Mouse (Mus musculus) heart, adult 11 months (tissue): ENCODE results near the gene Dync2li1.

Experiments used
- DNase-seq: peaks from one replicate; pipeline ENCODE4 v3.0.0; 2022

The Dync2li1 gene

DNA sequence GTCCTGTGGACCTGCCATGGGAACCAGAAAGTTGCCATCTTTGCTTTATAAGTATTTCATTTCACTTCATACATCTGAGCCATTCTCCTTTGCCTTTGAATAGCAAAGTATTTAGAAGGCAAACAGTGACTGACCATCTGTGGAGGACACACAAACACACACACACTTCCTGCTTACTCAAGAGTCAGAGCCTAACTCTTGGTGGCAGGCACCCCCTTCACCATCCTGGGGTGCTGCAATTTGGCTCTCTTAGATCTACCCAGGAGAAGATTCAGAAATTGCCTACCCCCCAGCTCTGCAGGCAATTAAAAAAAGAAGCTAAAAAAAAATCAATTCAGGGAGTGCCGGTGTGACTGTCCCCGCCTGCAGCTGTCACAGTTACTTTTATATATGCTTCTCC lies 20.2 kb downstream of the Dync2li1 start:
- peak; percentile 68 for DNase-seq

DNA sequence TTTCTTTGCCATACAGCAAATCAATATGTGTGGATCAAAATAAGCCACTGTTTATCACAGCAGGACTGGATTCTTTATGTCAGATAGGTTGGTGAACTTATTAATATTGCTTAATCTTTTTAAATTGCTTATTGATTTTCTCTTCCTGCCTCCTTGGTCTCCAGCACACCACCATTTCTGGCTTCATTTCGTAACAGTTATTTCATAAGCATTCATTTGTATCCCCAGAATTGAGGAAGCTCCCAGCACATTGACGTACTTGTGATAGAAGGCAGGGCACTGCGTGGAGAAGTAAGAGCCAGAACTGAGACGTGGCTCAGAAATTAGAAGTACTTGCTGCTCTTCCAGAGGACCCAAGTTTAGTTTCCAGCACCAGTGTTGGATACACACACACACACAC lies 21.3 kb downstream of the Dync2li1 start:
- DNase-seq = peak; percentile 75

DNA sequence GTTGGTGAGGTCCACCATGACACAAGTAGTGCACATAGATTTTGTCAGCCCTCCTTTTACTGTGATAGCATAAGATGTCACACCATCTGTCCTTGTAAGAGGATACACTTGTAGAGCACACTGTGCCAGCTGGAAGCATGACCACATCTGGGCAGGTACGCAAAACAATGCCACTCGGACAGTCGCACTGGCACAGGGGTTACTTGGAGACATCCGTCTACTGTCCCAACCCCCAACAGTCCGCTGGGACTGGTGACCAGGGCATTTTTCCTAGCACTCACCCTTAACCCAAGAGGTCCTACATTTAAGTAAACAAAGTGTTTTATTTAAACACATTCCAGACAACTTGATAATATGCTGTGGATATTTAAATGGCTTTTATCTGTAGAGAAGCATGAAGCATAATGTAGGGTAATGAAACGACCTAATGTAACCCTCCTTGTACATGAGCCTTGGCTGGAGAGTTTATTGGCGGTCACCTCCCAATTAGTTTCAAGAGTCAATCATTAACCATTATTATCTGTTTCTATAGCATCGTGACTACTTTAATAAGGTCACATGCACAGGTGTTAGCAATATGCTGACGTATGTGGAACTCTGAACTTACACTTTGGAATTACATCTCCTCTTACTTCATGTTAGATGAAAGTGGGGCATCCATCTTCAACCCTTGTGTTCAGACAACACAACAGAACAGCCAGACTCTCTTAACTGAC lies 24.2 kb downstream of the Dync2li1 start:
- DNase-seq = peak; percentile 76

DNA sequence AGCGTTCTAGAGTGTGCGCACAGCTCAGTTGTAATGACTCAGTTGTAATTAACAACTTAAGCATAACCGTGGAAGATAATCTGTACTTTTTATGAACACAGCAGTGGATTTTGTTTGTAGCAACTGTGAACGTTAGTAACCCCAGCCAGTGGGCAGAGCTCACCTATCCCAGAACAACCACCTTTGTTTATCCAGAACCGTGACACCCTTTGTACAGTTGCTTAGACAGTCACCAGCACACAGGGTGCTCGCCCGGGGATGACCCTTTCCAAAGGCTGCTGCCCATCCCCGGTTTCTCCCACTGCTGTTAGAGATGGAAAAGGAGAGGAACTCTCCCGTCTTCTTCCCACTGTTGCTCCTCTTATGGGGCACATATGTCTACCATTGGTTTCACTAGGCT lies 27.2 kb downstream of the Dync2li1 start:
- peak; percentile 42 for DNase-seq

DNA sequence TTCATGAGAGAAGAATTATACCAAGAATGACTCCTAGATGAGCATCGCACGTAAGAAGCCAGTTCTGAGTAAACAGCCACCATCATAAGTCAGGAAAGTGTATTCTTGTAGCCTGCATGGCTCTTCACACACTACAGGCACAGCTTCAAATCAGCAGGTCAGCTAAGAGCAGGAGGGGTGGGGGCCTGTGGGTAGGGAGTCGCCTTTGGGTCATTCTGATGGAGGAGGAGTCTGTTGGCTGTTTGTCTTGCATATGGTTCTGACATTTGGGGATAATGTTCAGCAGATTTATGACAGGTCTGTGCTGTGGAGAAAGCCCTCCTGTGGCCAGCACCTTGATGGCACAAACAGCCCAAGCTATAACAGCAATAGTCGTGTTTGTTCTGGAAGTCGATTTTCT lies 29.9 kb downstream of the Dync2li1 start:
- peak; percentile 72 for DNase-seq

DNA sequence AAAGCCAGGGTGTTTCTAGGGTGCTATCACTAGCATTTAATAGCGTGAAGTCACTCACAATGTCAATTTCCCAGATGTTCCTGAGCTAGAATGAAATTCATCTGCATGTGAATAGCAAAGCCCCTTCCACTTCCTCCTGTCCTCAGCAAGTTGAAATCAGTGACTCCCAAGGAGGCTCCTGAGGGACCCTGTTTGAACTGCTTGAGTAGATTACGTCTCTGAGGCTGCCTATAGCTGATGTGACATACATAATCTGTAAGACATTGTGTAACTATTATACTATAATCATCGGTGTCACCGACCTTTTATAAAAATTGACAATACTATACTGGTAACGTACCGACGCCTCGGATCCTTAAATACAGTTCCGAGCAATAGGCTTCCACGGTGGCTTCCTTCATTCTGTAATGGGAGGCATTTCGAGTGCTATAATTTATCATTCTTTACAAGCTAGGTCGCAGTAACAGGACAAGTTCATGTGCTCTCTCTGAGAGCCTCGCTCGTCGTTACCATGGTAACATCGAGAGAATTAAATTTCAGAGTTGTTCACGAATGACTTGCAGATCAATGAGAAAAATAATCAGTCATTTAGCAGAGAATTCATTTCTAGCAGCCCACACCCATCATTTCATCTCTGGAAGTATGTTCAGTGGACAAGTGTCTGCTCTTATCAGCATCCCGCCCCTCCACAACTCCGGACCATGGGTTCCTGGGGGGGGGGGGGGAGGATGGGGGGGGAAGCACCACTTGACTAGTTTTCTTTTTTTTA lies 30.5 kb downstream of the Dync2li1 start:
- no peak for DNase-seq

DNA sequence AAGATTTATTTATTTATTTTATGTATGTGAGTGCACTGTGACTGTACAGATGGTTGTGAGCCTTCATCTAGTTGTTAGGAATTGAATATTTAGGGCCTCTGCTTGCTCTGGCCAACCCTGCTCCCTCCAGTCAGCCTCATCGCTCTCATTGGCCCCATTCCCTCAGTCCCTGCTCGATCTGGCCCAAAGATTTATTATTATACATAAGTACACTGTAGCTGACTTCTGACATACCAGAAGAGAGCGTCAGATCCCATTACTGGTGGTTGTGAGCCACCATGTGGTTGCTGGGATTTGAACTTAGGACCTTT lies 31.1 kb downstream of the Dync2li1 start:
- DNase-seq = peak; percentile 67

DNA sequence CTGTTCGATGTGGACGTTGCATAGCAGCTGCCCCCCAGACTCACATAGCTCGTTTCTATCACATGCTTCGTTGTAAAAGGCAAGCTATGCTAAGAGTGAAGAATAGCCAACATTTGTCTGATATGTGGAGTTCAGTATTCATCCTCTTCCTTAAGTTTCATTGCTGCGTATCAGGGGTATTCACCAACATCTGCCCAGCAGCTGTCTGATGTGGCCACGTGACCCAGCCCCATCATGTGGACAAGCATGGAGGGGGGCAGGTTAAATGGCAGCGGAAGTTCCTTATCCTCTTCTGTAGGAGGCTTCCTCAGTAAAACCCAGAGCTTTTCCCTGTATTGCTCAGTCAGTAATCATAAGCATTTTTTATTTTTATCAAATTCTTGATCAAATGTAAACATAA lies 31.5 kb downstream of the Dync2li1 start:
- DNase-seq = peak; percentile 67

DNA sequence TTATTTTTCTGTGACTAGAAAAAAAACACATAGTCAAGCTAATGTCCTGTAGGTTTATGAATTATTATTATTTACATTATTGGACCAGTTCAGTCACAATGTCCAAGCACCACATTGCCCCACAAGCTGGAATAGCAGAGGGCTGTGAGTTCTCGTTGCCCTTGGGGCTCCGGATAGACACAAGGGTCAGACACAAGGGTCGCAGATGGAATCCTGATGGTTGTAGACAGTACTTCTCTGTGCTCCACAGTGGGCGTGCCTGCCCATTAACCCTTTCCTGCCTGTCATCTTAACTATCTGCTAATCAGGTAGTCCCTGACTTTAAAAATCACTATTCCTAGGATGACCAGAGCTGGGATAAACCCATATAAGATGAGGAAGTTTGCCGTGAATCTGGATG lies 31.9 kb downstream of the Dync2li1 start:
- peak; percentile 84 for DNase-seq

DNA sequence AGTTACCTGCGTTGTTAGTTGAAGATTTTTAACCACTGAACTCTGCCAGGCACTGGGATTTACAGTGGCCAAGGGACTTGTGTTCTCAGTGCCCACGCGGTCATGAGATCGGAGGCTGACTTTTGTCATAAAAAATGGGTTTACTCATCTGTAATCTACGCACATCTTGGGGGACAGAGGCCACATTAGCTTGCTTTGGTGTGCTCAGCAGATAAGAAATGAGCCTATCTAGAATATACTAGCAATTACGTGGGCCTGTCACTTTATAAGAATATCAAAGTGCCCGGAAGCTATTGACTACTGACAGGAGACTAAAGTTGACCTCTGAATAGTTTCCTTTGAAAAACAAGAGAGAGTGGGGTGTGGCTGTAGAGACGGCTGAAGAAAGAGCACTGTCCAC lies 32.7 kb downstream of the Dync2li1 start:
- peak; percentile 35 for DNase-seq

DNA sequence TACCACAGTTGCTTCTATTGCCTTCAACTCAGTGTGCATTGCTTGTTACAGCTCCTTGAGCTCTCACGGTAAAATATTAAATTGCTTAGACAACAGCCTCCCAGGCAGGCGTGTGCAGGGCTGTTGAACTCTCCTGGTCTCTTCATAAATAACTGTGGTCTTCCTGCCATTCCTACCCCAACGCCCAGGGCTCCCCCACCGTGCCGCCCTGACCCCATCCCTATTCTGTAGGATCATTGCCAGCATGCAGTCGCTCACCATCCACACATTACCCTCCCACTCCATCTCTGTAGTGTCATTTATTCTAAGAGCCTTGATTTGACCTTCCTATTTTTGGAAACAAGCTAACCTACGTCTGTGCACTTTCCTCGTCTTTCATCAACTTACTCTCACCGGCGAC lies 38.8 kb downstream of the Dync2li1 start:
- no peak for DNase-seq

DNA sequence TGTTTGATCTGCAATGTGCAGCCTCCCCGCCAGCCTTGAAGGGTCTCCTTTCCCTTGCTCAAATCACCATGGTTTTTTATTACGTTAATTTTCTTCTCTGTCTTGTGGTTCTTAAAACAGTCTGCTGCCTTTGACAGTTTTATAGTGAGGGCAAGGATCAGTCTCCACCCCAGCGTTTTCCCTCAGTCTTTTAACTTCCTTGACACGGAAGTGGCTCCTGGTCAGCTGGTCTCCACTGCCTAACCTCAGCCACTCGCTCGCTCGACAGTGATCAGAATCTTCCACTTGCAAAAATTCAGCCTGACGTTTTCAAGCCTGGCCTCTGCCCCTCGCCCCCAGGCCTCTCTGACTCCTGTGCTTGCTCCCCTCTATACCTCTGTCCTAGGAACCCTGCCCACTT lies 39.4 kb downstream of the Dync2li1 start:
- DNase-seq = no peak

DNA sequence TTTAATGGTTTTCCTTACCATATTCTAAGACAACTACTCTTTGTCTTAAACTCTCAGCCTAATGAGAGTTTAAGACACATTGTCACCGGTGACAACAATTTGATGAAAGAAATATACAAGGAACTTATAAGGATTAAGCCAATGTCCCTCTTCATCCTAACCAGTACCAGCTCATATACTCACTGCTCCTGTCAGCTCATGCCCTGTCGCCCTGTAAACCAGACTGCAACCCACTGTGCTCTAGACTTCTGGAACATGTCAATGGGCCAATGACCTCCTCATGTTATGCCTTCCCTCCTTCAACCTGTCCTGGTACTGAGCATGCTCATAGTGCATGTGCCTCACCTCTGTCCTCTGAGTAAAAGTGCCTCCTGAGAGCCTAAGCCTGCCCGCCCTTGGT lies 41.6 kb downstream of the Dync2li1 start:
- no peak for DNase-seq

DNA sequence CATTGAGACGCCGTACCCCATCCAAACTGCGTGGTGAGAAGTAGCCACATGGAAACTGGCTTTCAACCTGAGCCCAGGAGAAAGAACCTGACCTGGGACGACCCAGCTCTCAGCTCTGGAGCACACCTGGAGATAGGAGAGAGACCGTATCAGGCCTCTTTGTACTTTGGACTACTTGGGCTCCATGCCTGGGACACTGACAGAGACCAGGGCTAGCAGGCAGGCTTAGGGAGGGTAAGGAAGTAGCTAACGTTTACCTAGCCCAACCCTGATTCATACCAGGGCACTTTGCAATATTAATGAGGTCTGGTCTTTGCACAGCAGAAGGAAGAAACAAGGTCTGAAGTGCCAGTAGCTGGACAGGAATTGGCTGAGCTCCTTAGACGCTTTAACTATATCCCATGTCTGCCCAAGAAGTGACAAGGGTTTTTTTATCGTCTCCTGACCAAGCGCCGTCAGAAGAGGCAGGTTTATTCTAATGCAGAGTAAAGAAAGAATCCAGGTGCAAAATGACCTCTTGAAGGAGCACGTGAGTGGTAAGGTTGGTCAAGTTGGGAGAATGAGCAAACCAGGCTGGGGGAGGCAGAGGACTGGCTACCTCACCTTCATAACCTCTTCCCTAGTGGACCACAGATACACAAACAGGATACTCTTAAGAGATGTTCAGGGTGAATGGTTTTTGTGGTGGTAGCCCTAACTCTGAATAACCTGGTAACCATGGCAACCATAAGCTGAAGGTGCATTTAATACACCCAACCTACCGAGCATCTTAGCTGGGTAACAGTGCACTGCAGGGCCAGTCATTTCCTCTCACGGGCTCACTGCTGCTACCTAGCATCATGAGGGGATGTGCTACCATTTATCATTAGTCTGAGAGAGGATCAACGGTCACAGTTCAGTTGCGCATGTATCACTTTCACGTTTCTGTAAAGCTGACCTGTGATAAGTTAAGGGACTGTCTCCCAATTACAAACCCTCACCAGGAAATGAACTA lies 46.4 kb downstream of the Dync2li1 start:
- no peak for DNase-seq

DNA sequence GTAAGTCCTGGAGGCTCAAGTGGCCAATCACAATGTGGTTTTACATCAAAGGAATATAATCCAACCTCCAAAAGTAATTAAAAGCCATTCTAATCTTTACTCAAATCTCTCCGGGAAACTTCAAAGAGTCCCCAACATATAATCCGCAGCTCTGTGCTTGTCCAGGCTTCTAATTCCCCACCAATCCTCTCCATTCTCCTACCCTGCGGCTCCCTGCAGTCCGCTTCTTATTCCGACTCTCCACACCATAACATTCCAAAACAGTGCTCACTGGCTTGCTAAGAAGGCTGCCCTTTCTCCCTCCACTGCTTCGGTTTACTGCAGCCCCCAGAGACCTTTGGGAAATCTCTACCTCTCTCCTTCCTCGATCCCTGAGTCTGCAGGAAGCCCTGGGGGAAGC lies 47.8 kb downstream of the Dync2li1 start:
- DNase-seq = no peak

DNA sequence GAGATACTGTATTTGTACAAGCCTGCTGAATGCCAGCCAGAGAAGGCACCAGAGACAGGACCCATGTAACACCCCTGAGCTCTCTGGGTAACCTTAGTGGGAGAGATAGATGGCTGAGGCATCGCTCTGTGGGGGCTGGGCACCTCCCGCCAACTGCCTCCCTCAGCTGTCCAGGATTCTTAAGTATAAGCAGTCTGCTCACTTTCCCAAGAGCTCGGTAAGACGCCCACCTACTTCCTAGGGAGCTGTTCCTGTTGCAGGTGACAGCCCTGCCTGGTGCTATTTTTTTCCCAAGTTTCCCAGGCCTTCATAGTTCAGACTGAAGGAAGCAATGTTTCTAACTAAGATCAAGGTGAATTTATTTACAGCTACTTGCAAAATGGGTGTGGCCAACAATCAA lies 48.9 kb downstream of the Dync2li1 start:
- no peak for DNase-seq

DNA sequence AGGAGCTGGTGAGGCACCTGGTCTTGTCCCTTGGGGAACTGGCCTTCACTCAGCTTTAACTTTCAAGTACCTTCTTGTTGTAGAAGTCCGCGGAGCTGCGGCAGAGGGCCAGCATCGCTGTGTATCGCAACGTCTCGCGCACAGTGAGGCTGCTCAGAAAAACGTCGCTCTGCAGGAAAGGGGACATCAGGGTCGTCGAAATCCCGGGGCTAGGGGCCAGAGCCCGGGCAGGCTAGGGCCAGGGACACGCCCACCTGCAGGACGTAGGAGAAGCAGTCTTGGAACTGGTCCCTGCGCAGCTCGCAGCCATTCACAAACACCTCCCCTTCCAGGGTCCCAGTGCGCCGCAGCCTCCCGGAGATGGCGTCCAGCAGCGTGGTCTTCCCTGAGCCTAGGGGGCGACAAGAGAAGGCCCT lies 49.7 kb downstream of the Dync2li1 start, which contains the start of gene Abcg8:
Abcg8 (plus strand) TSS at position 352 of the 416 bp plus-strand sequence.
- DNase-seq = no peak

DNA sequence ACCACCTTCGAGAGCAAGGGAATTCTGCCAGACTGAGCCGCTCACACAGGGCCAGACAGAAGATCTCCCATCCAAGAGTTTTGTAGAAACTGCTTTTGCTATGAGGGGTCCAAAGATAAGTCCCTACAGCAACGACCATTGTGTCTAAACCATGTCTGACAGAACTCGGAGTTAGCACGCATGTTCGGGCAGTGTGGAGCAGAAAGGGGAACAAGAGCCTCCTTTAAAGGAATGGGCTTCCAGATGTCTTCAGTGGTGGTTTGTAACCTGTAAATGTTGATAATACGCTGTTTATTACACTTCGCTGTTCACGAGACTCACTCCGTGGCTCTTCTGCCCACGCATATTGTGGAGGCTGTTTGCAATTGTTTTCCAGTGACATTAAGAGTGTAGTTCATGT lies 51.3 kb downstream of the Dync2li1 start:
- no peak for DNase-seq

DNA sequence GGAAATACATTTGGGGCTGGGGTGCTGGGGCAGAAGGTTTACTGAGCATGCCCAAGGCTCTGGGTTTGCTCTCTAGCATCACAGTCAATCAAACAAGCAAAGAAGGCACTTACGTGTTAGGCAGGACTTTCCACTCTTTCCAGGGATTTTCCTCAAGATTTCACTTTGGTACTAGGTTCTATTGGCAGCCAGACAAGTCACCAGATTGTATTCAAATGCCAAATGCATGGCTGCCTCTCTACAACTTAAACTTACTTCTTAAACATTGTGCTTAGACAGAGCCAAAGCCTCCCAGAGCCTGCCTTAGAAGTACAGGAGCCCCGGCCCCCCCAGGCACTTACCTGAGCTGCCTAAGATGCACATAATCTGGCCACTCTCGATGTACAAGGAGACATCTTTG lies 55.4 kb downstream of the Dync2li1 start:
- DNase-seq = no peak

DNA sequence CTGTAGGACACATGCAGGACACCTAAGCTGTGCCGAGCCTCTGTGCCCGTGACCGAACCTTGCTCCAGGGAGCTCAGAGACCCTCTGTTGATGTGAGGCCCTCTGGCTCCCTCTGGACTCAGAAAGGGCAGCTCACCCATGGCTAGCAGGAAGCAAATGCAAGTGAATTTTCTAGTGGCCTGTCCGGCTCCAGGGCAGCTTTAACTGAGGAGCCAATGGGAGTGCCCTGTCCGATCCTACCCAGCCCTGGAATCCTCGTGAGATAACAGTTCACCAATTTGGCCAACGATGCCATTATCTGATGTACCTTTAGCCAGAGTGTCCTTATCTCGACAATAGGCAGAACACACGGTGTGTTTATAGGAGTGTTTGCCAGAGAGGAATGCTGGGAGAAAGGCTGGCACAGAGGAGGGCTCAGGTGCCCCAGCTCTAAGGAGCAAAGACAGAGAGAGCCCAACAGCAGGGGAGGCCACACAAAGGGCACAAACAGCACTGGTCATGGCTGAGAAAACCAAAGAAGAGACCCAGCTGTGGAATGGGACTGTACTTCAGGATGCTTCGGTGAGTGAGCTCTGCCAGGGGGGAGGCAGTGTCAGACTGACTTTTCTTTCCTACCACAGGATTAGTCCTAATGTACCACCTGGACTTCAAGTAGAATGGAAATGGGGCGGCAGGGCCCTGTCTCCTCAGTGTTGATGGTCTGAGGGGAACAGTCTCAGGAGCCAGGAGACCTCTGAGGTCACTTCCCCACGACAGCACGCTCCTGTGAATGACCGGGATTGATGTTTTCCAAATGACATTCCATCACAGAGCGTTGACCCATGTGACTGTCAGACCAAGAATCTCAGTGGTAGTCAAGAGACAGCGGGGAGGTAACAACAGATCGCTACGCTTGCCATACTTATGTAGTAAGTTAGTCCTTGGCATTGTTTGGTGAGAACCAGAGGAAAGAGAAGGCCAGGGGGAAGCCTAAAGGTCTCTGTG lies 56.7 kb downstream of the Dync2li1 start, which contains the start of gene Abcg5:
Abcg5 (minus strand) TSS at position 278 of the 984 bp plus-strand sequence.
- no peak for DNase-seq

DNA sequence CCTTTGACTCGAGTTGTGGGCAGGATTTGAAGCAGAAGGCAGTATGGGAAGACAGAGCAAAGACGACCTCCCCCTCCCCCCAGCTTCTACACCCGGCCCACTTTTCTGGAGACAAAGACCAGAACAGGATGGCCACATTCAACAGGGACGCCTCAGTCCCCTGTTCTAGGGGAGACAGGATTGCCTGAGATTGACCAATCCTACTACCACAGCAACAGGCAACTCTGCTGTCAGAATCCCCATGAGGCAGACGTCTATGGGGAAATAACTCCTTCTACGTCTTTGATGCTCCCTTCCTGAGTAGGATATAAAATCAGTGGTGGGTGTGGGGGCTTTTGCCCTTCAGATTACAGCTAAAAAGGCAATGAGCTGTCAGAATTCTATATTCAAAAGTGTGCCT lies 58.0 kb downstream of the Dync2li1 start:
- no peak for DNase-seq

DNA sequence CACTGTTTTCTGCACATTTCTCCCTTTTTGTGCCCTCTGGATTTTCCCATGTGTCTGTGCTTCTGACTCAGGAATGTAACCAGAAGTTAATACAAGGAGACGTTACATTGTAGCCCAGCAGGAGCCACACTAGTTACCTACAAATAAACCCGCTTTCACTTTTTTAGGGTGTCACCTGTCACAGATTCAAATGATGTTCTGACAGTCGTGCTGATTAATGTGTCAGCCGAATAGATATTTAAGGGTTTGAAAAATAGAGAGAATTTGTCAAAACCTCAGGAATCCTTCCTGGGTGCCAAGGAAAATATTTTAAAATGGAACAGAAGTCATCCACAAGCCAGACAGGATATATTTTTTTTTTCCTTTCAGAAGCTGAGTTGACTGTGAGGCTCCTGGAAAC lies 59.0 kb downstream of the Dync2li1 start:
- DNase-seq = no peak
